Mouse (Mus musculus) midbrain, postnatal 0 days (tissue): ENCODE measurements around the gene Chmp2b. TPM values are rescaled to one million over a fixed set of nuclear protein-coding genes. Genes with fewer than 3 reads are reported as not detected.

ENCODE experiments used
- ATAC-seq: fragments of 200-750 bp; cut with Nextera tagmentation; 2 replicates; pipeline ENCODE4 v1.8.0; 2017; ENCODE audit warnings: moderate number of reproducible peaks, mild to moderate bottlenecking, moderate TSS enrichment, moderate library complexity; ENCODE audit not compliant: low FRiP score
- DNase-seq: peaks from one replicate; pipeline ENCODE4 v3.0.0-alpha.2; 2015; ENCODE audit warnings: low spot score
- H3K27ac ChIP-seq: fragments of 300-500 bp; sonication (generic); 2 replicates; pipeline ENCODE4 v1.5.1; 2014; ENCODE audit warnings: low read depth, mild to moderate bottlenecking, low read length, mixed read lengths
- H3K27me3 ChIP-seq: fragments of 300-500 bp; sonication (generic); 2 replicates; pipeline ENCODE4 v1.6.1; 2014; ENCODE audit warnings: low read length, control low read depth, mixed read lengths; ENCODE audit not compliant: insufficient read depth
- H3K36me3 ChIP-seq: fragments of 300-500 bp; sonication (generic); 2 replicates; pipeline ENCODE4 v1.6.1; 2014; ENCODE audit warnings: low read length, control low read depth, mixed read lengths; ENCODE audit not compliant: insufficient read depth
- H3K4me1 ChIP-seq: fragments of 300-500 bp; sonication (generic); 2 replicates; pipeline ENCODE4 v1.6.1; 2014; ENCODE audit warnings: mild to moderate bottlenecking, control low read depth, antibody characterized with exemption, low read length, mixed read lengths; ENCODE audit not compliant: insufficient read depth
- H3K4me2 ChIP-seq: fragments of 300-500 bp; sonication (generic); 2 replicates; pipeline ENCODE4 v1.6.1; 2014; ENCODE audit warnings: low read depth, mild to moderate bottlenecking, low read length, mixed read lengths; ENCODE audit not compliant: poor library complexity, severe bottlenecking
- H3K4me3 ChIP-seq: fragments of 300-500 bp; sonication (generic); 2 replicates; pipeline ENCODE4 v1.5.1; 2014; ENCODE audit warnings: low read depth, mild to moderate bottlenecking, low read length, moderate library complexity
- H3K9ac ChIP-seq: fragments of 300-500 bp; sonication (generic); replicated peaks from 2 replicates; pipeline ENCODE4 v1.6.1; 2014; ENCODE audit warnings: mild to moderate bottlenecking, low read length, moderate library complexity, mixed read lengths; ENCODE audit not compliant: poor library complexity, severe bottlenecking
- H3K9me3 ChIP-seq: fragments of 300-500 bp; sonication (generic); 2 replicates; pipeline ENCODE4 v1.6.1; 2016; ENCODE audit warnings: low read length, control low read depth
- CTCF ChIP-seq: IDR thresholded peaks from 2 replicates; pipeline ENCODE4 v1.5.1; 2016; ENCODE audit warnings: antibody characterized with exemption, mild to moderate bottlenecking
- WGBS: fragments of 180-500 bp; shearing (Covaris S2); extraction: QIAGEN DNeasy Blood & Tissue Kit; methylation state at CpG from one replicate; pipeline ENCODE4 v1.1.7; 2014; 5-methylcytosine and 5-hydroxymethylcytosine counted together
- polyA plus RNA-seq: library from polyadenylated mRNA; unstranded; fragments of >200 nt; fragmentation: Nextera tagmentation; extraction: Ambion mirVana; gene quantifications from 2 replicates; pipeline ENCODE4 v1.2.1, GENCODE M21; 2015
- total RNA-seq: library from RNA; depleted of rRNA; stranded (reverse); fragments of >200 nt; gene quantifications from 2 replicates; pipeline ENCODE4 v1.2.3, GENCODE M21; 2014

Gene Chmp2b
- total and polyA plus RNA-seq, 2 experiments from 2014 or later, result 50.9 to 168 TPM

DNA sequence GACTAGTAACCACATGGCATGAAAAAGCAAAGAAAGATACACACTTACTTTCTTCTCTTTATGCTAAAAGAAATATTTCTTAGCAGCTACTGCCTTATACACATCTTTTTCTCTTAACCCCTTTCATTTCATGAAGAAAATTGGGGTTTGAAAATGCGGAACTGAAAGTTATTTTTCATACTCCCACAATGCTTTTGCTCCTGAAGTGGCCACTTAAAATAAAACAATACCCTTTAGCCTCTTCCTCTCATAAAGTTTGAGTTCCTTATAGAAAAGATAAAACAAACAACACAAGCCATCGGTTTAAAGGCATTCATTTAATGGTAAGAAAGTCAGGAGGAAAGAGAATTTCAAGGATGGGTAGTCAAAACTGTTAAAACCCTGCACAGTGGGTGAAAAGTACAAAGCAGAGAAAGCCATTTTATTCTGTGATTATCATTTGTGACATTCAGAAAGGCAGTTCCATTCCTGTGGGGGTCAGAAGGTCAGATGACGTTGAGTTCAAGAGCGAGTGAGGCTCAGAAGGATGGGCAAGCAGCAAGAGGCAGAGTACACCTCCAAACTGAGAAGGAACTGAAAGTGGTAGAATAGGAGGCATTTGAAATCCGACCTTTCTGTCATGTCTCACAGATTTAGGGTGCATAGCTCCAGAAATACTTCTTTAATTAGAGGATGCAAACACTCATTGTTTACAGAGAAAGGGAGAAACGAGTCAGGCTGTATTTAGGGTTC, 14.9 kb upstream of the Chmp2b start:
- Histone ChIP-seq H3K27ac (no peak overlapping the region), H3K9me3 (no peaks in the 10 kb centered on the region), H3K36me3 (no peaks in the 10 kb centered on the region), H3K4me3 (no peak overlapping the region), H3K4me2 (no peak overlapping the region), H3K27me3 (no peaks in the 10 kb centered on the region), H3K4me1 (no peaks in the 10 kb centered on the region), H3K9ac (no peak overlapping the region)
- TF ChIP-seq CTCF, result no peak
- WGBS, result 43% methylated on average over 6 of the region's 6 CpGs
- no peak for DNase-seq
- ATAC-seq, result no peak

DNA sequence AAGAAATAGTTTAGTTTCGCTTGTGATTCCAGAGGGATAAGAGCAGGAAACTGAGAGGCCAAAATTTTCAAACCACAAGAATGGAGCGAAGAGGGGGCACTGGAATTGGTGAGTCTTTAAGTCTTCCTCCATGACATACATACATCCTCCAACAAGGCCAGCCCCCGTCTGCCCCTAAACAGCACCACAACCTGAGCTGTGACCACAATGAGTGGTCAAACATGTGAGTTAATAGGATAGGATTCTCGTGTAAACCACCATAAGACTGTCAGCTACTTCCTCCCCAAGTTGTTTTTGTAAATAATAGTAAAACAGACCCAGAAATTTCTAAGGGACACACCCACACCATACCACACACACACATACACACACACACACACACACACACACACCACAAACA, 6.3 kb upstream of the Chmp2b start:
- H3K4me2 ChIP-seq, result no peak overlapping the region
- H3K9me3 ChIP-seq, result no peaks in the 10 kb centered on the region
- no peak overlapping the region for H3K9ac ChIP-seq
- no peaks in the 10 kb centered on the region for H3K4me1 ChIP-seq
- 77% methylated on average over 4 of the region's 4 CpGs for WGBS
- no peak overlapping the region for H3K4me3 ChIP-seq
- no peak for TF ChIP-seq CTCF
- DNase-seq, result no peak
- H3K27ac ChIP-seq, result no peak overlapping the region
- ATAC-seq, result no peak
- no peaks in the 10 kb centered on the region for H3K27me3 ChIP-seq
- H3K36me3 ChIP-seq, result no peaks in the 10 kb centered on the region

DNA sequence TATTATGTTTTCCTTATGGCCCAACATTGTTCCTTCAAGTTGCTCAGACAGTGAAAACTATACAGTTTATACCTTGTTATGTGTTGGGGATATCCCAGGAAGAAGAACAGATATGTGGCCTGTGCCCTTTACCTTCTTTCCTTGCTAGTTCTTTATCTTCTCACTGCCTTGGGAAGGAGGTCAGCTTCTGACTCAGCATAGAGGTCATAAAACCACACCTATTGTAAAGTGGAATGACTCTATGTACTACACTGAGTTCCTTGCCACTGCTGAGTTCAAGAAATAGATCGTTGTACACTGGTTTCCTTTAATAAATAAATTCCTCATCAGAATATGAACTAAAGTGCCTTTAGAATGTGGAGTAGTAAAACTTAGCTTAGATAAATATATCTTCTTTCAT, 2.4 kb upstream of the Chmp2b start:
- Histone ChIP-seq H3K4me2 (no peak overlapping the region), H3K36me3 (no peaks in the 10 kb centered on the region), H3K9me3 (no peaks in the 10 kb centered on the region), H3K27me3 (no peaks in the 10 kb centered on the region), H3K9ac (no peak overlapping the region), H3K4me1 (no peaks in the 10 kb centered on the region), H3K4me3 (no peak overlapping the region), H3K27ac (no peak overlapping the region)
- no peak for ATAC-seq
- WGBS, result 82% methylated on average over 1 of the region's 1 CpGs
- DNase-seq, result no peak
- TF ChIP-seq CTCF, result no peak

DNA sequence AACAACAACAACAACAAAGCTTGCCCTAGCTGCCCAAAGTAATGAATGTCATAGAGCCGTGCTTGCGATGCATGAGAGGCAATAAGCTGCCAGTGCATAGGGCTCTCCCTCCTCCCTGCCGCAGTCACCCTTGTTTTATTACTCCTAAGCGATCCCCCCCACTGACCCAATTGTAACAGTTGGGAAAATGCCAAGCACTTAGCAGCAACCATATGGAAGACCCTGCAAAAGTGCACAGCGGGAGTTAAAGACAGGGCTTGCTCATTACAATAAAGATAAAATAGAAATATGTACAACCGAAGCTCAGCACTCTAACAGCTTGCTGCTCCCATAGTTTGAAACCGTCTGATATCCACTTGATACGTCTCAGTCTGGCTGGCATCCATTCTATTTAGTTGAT, 1.8 kb upstream of the Chmp2b start:
- Histone ChIP-seq H3K27me3 (no peaks in the 10 kb centered on the region), H3K4me3 (no peak overlapping the region), H3K4me2 (no peak overlapping the region), H3K27ac (no peak overlapping the region), H3K9ac (no peak overlapping the region), H3K4me1 (peaks cover 4% of the 10 kb centered on the region), H3K9me3 (no peaks in the 10 kb centered on the region), H3K36me3 (no peaks in the 10 kb centered on the region)
- ATAC-seq (no peak), DNase-seq (peak; percentile 40)
- no peak for TF ChIP-seq CTCF
- 75% methylated on average over 8 of the region's 8 CpGs for WGBS

DNA sequence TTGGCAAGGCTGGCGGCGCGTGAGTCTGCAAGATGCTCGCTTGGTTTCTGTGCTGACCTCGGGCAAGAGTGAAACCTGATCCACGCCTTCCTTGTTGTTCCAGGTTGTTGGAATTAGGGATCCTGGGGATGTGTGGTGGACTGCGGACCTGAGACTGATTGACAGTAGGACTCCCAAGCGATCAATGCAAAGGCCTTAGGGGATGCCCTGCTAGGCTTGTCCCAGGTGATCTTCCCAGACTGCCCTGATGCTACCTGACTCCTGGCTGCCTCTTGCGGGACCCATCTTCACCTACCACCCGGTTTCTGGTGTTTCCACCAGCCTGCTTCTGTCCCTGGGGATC, 309 bp upstream of the Chmp2b start:
- no peaks in the 10 kb centered on the region for H3K9me3 ChIP-seq
- TF ChIP-seq CTCF, result no peak; the same call in 1 of the 2 replicates
- H3K4me3 ChIP-seq, result peak overlapping the region; percentile 98
- H3K9ac ChIP-seq, result peak overlapping the region; percentile 91
- peak; percentile 42 for DNase-seq
- peaks cover 6% of the 10 kb centered on the region for H3K4me1 ChIP-seq
- WGBS, result 1% methylated on average over 10 of the region's 10 CpGs
- peak; percentile 63 for ATAC-seq
- no peaks in the 10 kb centered on the region for H3K36me3 ChIP-seq
- H3K4me2 ChIP-seq, result peak overlapping the region; percentile 73
- H3K27me3 ChIP-seq, result no peaks in the 10 kb centered on the region
- peak overlapping the region; percentile 82 for H3K27ac ChIP-seq

DNA sequence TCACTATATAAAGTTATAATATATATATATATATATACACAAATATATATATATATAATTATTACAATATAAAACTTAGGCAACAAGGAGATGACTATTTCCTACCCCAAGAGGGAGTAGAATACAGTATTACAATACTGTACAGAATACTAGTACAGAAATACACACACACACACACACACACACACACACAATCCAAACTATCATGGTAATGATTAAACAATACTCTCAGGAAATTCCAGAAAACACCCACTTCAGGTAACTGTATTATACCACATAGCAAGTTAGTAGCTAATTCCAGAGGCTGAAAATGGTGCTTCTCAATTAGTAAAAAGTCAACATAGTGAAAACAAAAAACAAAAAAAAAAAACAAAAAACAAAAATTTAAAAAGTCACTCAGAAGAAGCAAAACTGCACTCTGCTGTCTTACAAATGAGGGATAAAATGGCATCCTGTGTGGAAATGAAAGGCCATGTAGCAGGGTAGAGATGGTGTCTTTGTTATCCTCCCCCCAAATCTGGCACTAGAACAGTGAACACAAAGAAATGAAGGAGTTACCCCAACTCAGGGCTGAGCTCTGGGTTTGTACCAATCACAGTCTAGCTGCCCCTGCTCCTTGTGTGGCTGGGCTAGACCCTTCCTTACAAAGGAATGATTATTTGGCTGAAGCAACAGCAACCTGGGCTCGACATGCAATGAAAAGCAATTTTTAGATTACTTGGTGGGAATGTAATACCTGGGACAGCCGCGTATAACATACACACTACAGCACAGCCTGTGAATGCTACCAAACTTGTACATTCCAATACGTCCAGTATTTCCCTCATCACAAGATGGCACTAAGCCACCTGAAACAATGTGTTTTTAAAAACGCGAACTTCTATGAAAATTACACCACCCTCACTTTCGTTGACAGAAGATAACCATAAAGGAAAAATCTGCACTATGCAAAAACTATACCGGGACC, 1.2 kb downstream of the Chmp2b start:
- Histone ChIP-seq H3K9ac (peak overlapping the region; percentile 91), H3K4me1 (peaks cover 6% of the 10 kb centered on the region), H3K36me3 (no peaks in the 10 kb centered on the region), H3K27me3 (no peaks in the 10 kb centered on the region), H3K4me3 (peak overlapping the region; percentile 98), H3K27ac (peak overlapping the region; percentile 82; the same call in 1 of the 2 replicates), H3K9me3 (no peaks in the 10 kb centered on the region), H3K4me2 (peak overlapping the region; percentile 73)
- peak; percentile 54 for ATAC-seq
- DNase-seq, result peak; percentile 58
- peak; percentile 50 for TF ChIP-seq CTCF
- WGBS, result 11% methylated on average over 8 of the region's 8 CpGs
